Mouse (Mus musculus): ENCODE measurements around the gene Trank1. TPM values are rescaled to one million over a fixed set of nuclear protein-coding genes. Genes with fewer than 3 reads are reported as not detected.
A peak's percentile ranks its signal among the peaks of the same experiment; 100 is the strongest.

Trank1 gene
- polyA plus RNA-seq, 1 experiment from 2014 or later, result 20.7 TPM

- H3K27ac ChIP-seq (ENCODE audit: low read length), result no peak overlapping the region
- H3K9me3 ChIP-seq (replicated peaks; ENCODE audit: control insufficient read depth, low read length, poor library complexity, severe bottlenecking), result no peaks in the 10 kb centered on the region
- peaks cover 12% of the 10 kb centered on the region for H3K36me3 ChIP-seq (ENCODE audit: control insufficient read depth, insufficient read depth, low read length)
- no peak overlapping the region for H3K4me2 ChIP-seq (ENCODE audit: low read length)
- WGBS, result 95% methylated on average over 6 of the region's 6 CpGs
- no peak for ATAC-seq
- H3K27me3 ChIP-seq (ENCODE audit: control insufficient read depth, insufficient read depth, low read depth, low read length), result no peaks in the 10 kb centered on the region
- H3K4me3 ChIP-seq (ENCODE audit: low read depth, low read length), result no peak overlapping the region
- H3K9ac ChIP-seq (ENCODE audit: low read depth, low read length), result no peak overlapping the region
- H3K4me1 ChIP-seq (ENCODE audit: control insufficient read depth, insufficient read depth, low read length), result peaks cover 17% of the 10 kb centered on the region
Measured at GRCm38 (mm10) chr9:111382469-111382868, 70.9 kb downstream of the Trank1 start.

GRCm38 (mm10) chr9:111383046-111383445, 71.5 kb downstream of the Trank1 start:
- Histone ChIP-seq H3K27ac (ENCODE audit: low read length) (no peak overlapping the region), H3K9me3 (replicated peaks; ENCODE audit: control insufficient read depth, low read length, poor library complexity, severe bottlenecking) (no peaks in the 10 kb centered on the region), H3K9ac (ENCODE audit: low read depth, low read length) (no peak overlapping the region), H3K36me3 (ENCODE audit: control insufficient read depth, insufficient read depth, low read length) (peaks cover 8% of the 10 kb centered on the region), H3K4me2 (ENCODE audit: low read length) (no peak overlapping the region), H3K4me3 (ENCODE audit: low read depth, low read length) (no peak overlapping the region), H3K4me1 (ENCODE audit: control insufficient read depth, insufficient read depth, low read length) (peaks cover 17% of the 10 kb centered on the region), H3K27me3 (ENCODE audit: control insufficient read depth, insufficient read depth, low read depth, low read length) (no peaks in the 10 kb centered on the region)
- ATAC-seq, result no peak
- WGBS, result 87% methylated on average over 3 of the region's 3 CpGs

GRCm38 (mm10) chr9:111383756-111384155, 72.2 kb downstream of the Trank1 start:
- Histone ChIP-seq H3K4me2 (ENCODE audit: low read length) (no peak overlapping the region), H3K27ac (ENCODE audit: low read length) (peak overlapping the region; percentile 68), H3K4me3 (ENCODE audit: low read depth, low read length) (no peak overlapping the region), H3K9me3 (replicated peaks; ENCODE audit: control insufficient read depth, low read length, poor library complexity, severe bottlenecking) (no peaks in the 10 kb centered on the region), H3K9ac (ENCODE audit: low read depth, low read length) (no peak overlapping the region), H3K4me1 (ENCODE audit: control insufficient read depth, insufficient read depth, low read length) (peaks cover 17% of the 10 kb centered on the region), H3K36me3 (ENCODE audit: control insufficient read depth, insufficient read depth, low read length) (peaks cover 3% of the 10 kb centered on the region; the same call in 1 of the 2 replicates), H3K27me3 (ENCODE audit: control insufficient read depth, insufficient read depth, low read depth, low read length) (no peaks in the 10 kb centered on the region)
- 38% methylated on average over 3 of the region's 3 CpGs for WGBS
- peak; percentile 82 for ATAC-seq

GRCm38 (mm10) chr9:111385526-111386491, 74.3 kb downstream of the Trank1 start:
- H3K9me3 ChIP-seq (replicated peaks; ENCODE audit: control insufficient read depth, low read length, poor library complexity, severe bottlenecking), result no peaks in the 10 kb centered on the region
- H3K27ac ChIP-seq (ENCODE audit: low read length), result no peak overlapping the region
- ATAC-seq, result no peak
- H3K4me2 ChIP-seq (ENCODE audit: low read length), result no peak overlapping the region
- no peaks in the 10 kb centered on the region for H3K27me3 ChIP-seq (ENCODE audit: control insufficient read depth, insufficient read depth, low read depth, low read length)
- H3K4me3 ChIP-seq (ENCODE audit: low read depth, low read length), result no peak overlapping the region
- peaks cover 4% of the 10 kb centered on the region; the same call in 1 of the 2 replicates for H3K36me3 ChIP-seq (ENCODE audit: control insufficient read depth, insufficient read depth, low read length)
- H3K9ac ChIP-seq (ENCODE audit: low read depth, low read length), result no peak overlapping the region
- H3K4me1 ChIP-seq (ENCODE audit: control insufficient read depth, insufficient read depth, low read length), result peaks cover 17% of the 10 kb centered on the region
- 83% methylated on average over 5 of the region's 5 CpGs for WGBS

GRCm38 (mm10) chr9:111386569-111386968, 75.0 kb downstream of the Trank1 start:
- H3K27me3 ChIP-seq (ENCODE audit: control insufficient read depth, insufficient read depth, low read depth, low read length), result no peaks in the 10 kb centered on the region
- H3K4me3 ChIP-seq (ENCODE audit: low read depth, low read length), result no peak overlapping the region
- no peak overlapping the region for H3K27ac ChIP-seq (ENCODE audit: low read length)
- H3K36me3 ChIP-seq (ENCODE audit: control insufficient read depth, insufficient read depth, low read length), result peaks cover 4% of the 10 kb centered on the region; the same call in 1 of the 2 replicates
- peaks cover 17% of the 10 kb centered on the region for H3K4me1 ChIP-seq (ENCODE audit: control insufficient read depth, insufficient read depth, low read length)
- WGBS, result 79% methylated on average over 2 of the region's 2 CpGs
- no peak overlapping the region for H3K9ac ChIP-seq (ENCODE audit: low read depth, low read length)
- H3K9me3 ChIP-seq (replicated peaks; ENCODE audit: control insufficient read depth, low read length, poor library complexity, severe bottlenecking), result no peaks in the 10 kb centered on the region
- no peak overlapping the region for H3K4me2 ChIP-seq (ENCODE audit: low read length)
- ATAC-seq, result no peak

GRCm38 (mm10) chr9:111387576-111387975, 76.0 kb downstream of the Trank1 start:
- Histone ChIP-seq H3K9ac (ENCODE audit: low read depth, low read length) (no peak overlapping the region), H3K4me1 (ENCODE audit: control insufficient read depth, insufficient read depth, low read length) (peaks cover 17% of the 10 kb centered on the region), H3K4me3 (ENCODE audit: low read depth, low read length) (no peak overlapping the region), H3K27ac (ENCODE audit: low read length) (no peak overlapping the region), H3K4me2 (ENCODE audit: low read length) (no peak overlapping the region), H3K27me3 (ENCODE audit: control insufficient read depth, insufficient read depth, low read depth, low read length) (no peaks in the 10 kb centered on the region), H3K9me3 (replicated peaks; ENCODE audit: control insufficient read depth, low read length, poor library complexity, severe bottlenecking) (no peaks in the 10 kb centered on the region), H3K36me3 (ENCODE audit: control insufficient read depth, insufficient read depth, low read length) (peaks cover 10% of the 10 kb centered on the region; the same call in 1 of the 2 replicates)
- WGBS, result 93% methylated on average over 4 of the region's 4 CpGs
- no peak for ATAC-seq

GRCm38 (mm10) chr9:111390016-111390415, 78.5 kb downstream of the Trank1 start:
- WGBS, result 61% methylated on average over 9 of the region's 9 CpGs
- H3K4me2 ChIP-seq (ENCODE audit: low read length), result no peak overlapping the region
- no peak overlapping the region for H3K9ac ChIP-seq (ENCODE audit: low read depth, low read length)
- no peak overlapping the region for H3K27ac ChIP-seq (ENCODE audit: low read length)
- ATAC-seq, result no peak
- no peaks in the 10 kb centered on the region for H3K27me3 ChIP-seq (ENCODE audit: control insufficient read depth, insufficient read depth, low read depth, low read length)
- no peaks in the 10 kb centered on the region for H3K4me1 ChIP-seq (ENCODE audit: control insufficient read depth, insufficient read depth, low read length)
- H3K9me3 ChIP-seq (replicated peaks; ENCODE audit: control insufficient read depth, low read length, poor library complexity, severe bottlenecking), result no peaks in the 10 kb centered on the region
- H3K4me3 ChIP-seq (ENCODE audit: low read depth, low read length), result no peak overlapping the region
- H3K36me3 ChIP-seq (ENCODE audit: control insufficient read depth, insufficient read depth, low read length), result peaks cover 13% of the 10 kb centered on the region; the same call in 1 of the 2 replicates

- no peak overlapping the region for H3K4me3 ChIP-seq (ENCODE audit: low read depth, low read length)
Measured at GRCm38 (mm10) chr9:111391036-111391435, 79.5 kb downstream of the Trank1 start.

GRCm38 (mm10) chr9:111391926-111392442, 80.4 kb downstream of the Trank1 start:
- H3K4me2 ChIP-seq (ENCODE audit: low read length), result no peak overlapping the region
- 93% methylated on average over 18 of the region's 18 CpGs for WGBS
- no peak overlapping the region for H3K27ac ChIP-seq (ENCODE audit: low read length)
- H3K9ac ChIP-seq (ENCODE audit: low read depth, low read length), result no peak overlapping the region
- no peak overlapping the region for H3K4me3 ChIP-seq (ENCODE audit: low read depth, low read length)
- no peaks in the 10 kb centered on the region for H3K4me1 ChIP-seq (ENCODE audit: control insufficient read depth, insufficient read depth, low read length)
- peaks cover 19% of the 10 kb centered on the region; the same call in 1 of the 2 replicates for H3K36me3 ChIP-seq (ENCODE audit: control insufficient read depth, insufficient read depth, low read length)
- H3K9me3 ChIP-seq (replicated peaks; ENCODE audit: control insufficient read depth, low read length, poor library complexity, severe bottlenecking), result no peaks in the 10 kb centered on the region
- H3K27me3 ChIP-seq (ENCODE audit: control insufficient read depth, insufficient read depth, low read depth, low read length), result no peaks in the 10 kb centered on the region
- no peak for ATAC-seq

More at GRCm38 (mm10) chr9:111391036-111391435, 79.5 kb downstream of the Trank1 start:
- no peaks in the 10 kb centered on the region for H3K9me3 ChIP-seq (replicated peaks; ENCODE audit: control insufficient read depth, low read length, poor library complexity, severe bottlenecking)
- H3K9ac ChIP-seq (ENCODE audit: low read depth, low read length), result no peak overlapping the region
- 86% methylated on average over 8 of the region's 8 CpGs for WGBS
- no peaks in the 10 kb centered on the region for H3K27me3 ChIP-seq (ENCODE audit: control insufficient read depth, insufficient read depth, low read depth, low read length)
- H3K4me2 ChIP-seq (ENCODE audit: low read length), result no peak overlapping the region
- no peaks in the 10 kb centered on the region for H3K4me1 ChIP-seq (ENCODE audit: control insufficient read depth, insufficient read depth, low read length)
- ATAC-seq, result no peak
- H3K27ac ChIP-seq (ENCODE audit: low read length), result no peak overlapping the region
- peaks cover 14% of the 10 kb centered on the region; the same call in 1 of the 2 replicates for H3K36me3 ChIP-seq (ENCODE audit: control insufficient read depth, insufficient read depth, low read length)
